Mouse (Mus musculus): Measurements from ENCODE around the gene Cth.

- TF ChIP-seq CTCF (IDR thresholded peaks at IDR 0.05) = no peak
- no peak for TF ChIP-seq EP300 (IDR thresholded peaks at IDR 0.05; ENCODE audit: insufficient read depth, low read depth, low read length)
Observed at GRCm38 (mm10) chr3:157928731-157929130, 3.9 kb upstream of the Cth start.

All from heart, adult 2 months (tissue).